ENCODE assay signal across 21 mouse cellular contexts in the genomic region with DNA sequence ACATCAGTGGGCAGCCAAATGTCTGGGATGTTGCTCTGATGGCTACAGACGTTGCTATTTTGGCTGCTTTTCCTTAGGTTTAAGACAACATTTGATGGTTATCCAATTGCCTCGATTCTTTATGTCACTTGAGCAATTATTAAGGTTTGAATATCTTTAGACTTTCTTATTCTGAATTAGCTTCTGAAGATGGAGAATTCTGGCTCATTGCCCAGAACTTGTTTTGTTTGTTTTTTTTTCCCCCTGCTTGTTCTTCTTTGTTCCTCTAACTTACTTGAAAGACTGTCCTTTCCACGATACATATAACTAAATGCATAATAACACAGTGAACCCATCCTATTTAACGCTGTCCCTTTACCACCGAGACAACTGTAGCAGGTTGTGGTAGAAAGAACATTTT.
DNase-seq lines count a peak whose midpoint lies in the region; ATAC-seq and TF ChIP-seq lines count a peak whose summit lies in the region.
"Had no signal": no experiment of that assay in that cellular context is flagged by ENCODE, and none has a peak within 500 bp of the region (broad histone marks: within the 10 kb centered on the region; RNA-seq: fewer than 3 reads in every experiment).

No protein-coding gene starts in this region.

- H3K36me3 ChIP-seq in forebrain, embryonic 14.5 days (ENCODE audit: control insufficient read depth, insufficient read depth, low read length), result no peaks in the 10 kb centered on the region
- no peaks in the 10 kb centered on the region for H3K36me3 ChIP-seq in forebrain, embryonic 16.5 days (ENCODE audit: control insufficient read depth, insufficient read depth)
- no peaks in the 10 kb centered on the region for H3K36me3 ChIP-seq in lung, embryonic 14.5 days (ENCODE audit: insufficient read depth)
- H3K36me3 ChIP-seq in lung, postnatal 0 days (ENCODE audit: insufficient read depth, low read length), result no peaks in the 10 kb centered on the region
- H3K36me3 ChIP-seq: forebrain, embryonic 10.5 days; forebrain, embryonic 15.5 days; hindbrain, embryonic 12.5 days had no signal

- no peaks in the 10 kb centered on the region for H3K27me3 ChIP-seq in forebrain, embryonic 14.5 days (replicated peaks; ENCODE audit: control insufficient read depth, insufficient read depth, low read length)
- no peaks in the 10 kb centered on the region for H3K27me3 ChIP-seq in forebrain, embryonic 16.5 days (replicated peaks; ENCODE audit: control insufficient read depth, insufficient read depth, low read length)
- no peaks in the 10 kb centered on the region for H3K27me3 ChIP-seq in lung, embryonic 14.5 days (ENCODE audit: insufficient read depth, low read length)
- H3K27me3 ChIP-seq in lung, postnatal 0 days (replicated peaks; ENCODE audit: insufficient read depth, low read length), result no peaks in the 10 kb centered on the region
- H3K27me3 ChIP-seq: forebrain, embryonic 15.5 days; hindbrain, embryonic 12.5 days; Patski had no signal

- WGBS in forebrain, embryonic 14.5 days, result 13% methylated on average over 5 of the region's 5 CpGs
- WGBS in forebrain, embryonic 16.5 days, result 7% methylated on average over 5 of the region's 5 CpGs
- 54% methylated on average over 5 of the region's 5 CpGs for WGBS in lung, embryonic 14.5 days
- WGBS in lung, postnatal 0 days, result 51% methylated on average over 5 of the region's 5 CpGs

- H3K9ac ChIP-seq in forebrain, embryonic 14.5 days (ENCODE audit: low read length), result no peak overlapping the region
- H3K9ac ChIP-seq in forebrain, embryonic 16.5 days (replicated peaks; ENCODE audit: low read depth, low read length), result no peak overlapping the region
- H3K9ac ChIP-seq in lung, embryonic 14.5 days, result no peak overlapping the region
- no peak overlapping the region for H3K9ac ChIP-seq in lung, postnatal 0 days (replicated peaks; ENCODE audit: low read depth)
- H3K9ac ChIP-seq: forebrain, embryonic 15.5 days; hindbrain, embryonic 12.5 days had no signal

- TF ChIP-seq EP300 in lung, postnatal 0 days (IDR thresholded peaks at IDR 0.05), result no peak

- H3K4me2 ChIP-seq in forebrain, embryonic 14.5 days (ENCODE audit: low read length), result no peak overlapping the region
- H3K4me2 ChIP-seq in forebrain, embryonic 16.5 days (ENCODE audit: low read length), result no peak overlapping the region
- H3K4me2 ChIP-seq in lung, embryonic 14.5 days, result no peak overlapping the region
- no peak overlapping the region for H3K4me2 ChIP-seq in lung, postnatal 0 days (replicated peaks; ENCODE audit: low read depth, low read length)
- H3K4me2 ChIP-seq: forebrain, embryonic 15.5 days; heart, embryonic 11.5 days; hindbrain, embryonic 12.5 days had no signal

- H3K9me3 ChIP-seq in forebrain, embryonic 14.5 days (replicated peaks; ENCODE audit: control insufficient read depth, low read length), result no peaks in the 10 kb centered on the region
- no peaks in the 10 kb centered on the region for H3K9me3 ChIP-seq in forebrain, embryonic 16.5 days (ENCODE audit: control insufficient read depth, low read length)
- H3K9me3 ChIP-seq in lung, embryonic 14.5 days (ENCODE audit: low read depth, low read length), result no peaks in the 10 kb centered on the region
- H3K9me3 ChIP-seq in lung, postnatal 0 days (ENCODE audit: low read length), result no peaks in the 10 kb centered on the region
- H3K9me3 ChIP-seq: forebrain, embryonic 10.5 days; forebrain, embryonic 15.5 days; hindbrain, embryonic 12.5 days had no signal

- peak; percentile 64 for DNase-seq in forebrain, embryonic 14.5 days (ENCODE audit: low spot score)
- DNase-seq in lung, embryonic 14.5 days, result peak; percentile 51
- DNase-seq in lung, postnatal 0 days (ENCODE audit: low spot score), result no peak
- DNase-seq in retina, postnatal 1 day, result peak; percentile 3
- DNase-seq in retina, embryonic 14.5 days (ENCODE audit: low spot score), result no peak
- DNase-seq in layer of hippocampus, adult 8-10 months (ENCODE audit: low spot score in 2 of 2), result no peak
- DNase-seq: adrenal gland, postnatal 10 days; cerebellum, adult 18-20 months; cerebellum, adult 9-10 months; cerebellum, postnatal 14 days; gastrocnemius, adult 2 months; gastrocnemius, postnatal 14 days; heart, adult 11 months had no signal

- ATAC-seq in forebrain, embryonic 14.5 days, result no peak
- ATAC-seq in forebrain, embryonic 16.5 days, result no peak
- no peak for ATAC-seq in lung, embryonic 14.5 days (ENCODE audit: insufficient read depth)
- no peak for ATAC-seq in lung, postnatal 0 days
- ATAC-seq: forebrain, embryonic 15.5 days; hindbrain, embryonic 16.5 days; inflammation-experienced regulatory T-cells, adult 6 months; Patski had no signal

- H3K4me1 ChIP-seq in forebrain, embryonic 14.5 days (ENCODE audit: control insufficient read depth, insufficient read depth, low read length), result peaks cover 12% of the 10 kb centered on the region; the same call in 1 of the 2 replicates
- 0 out of 2 replicates have a peak, but pooled peaks cover 2% of the 10 kb centered on the region for H3K4me1 ChIP-seq in forebrain, embryonic 16.5 days (replicated peaks; ENCODE audit: control insufficient read depth, insufficient read depth, low read length)
- no peaks in the 10 kb centered on the region for H3K4me1 ChIP-seq in lung, embryonic 14.5 days (ENCODE audit: insufficient read depth)
- H3K4me1 ChIP-seq in lung, postnatal 0 days (ENCODE audit: insufficient read depth, low read depth, low read length), result no peaks in the 10 kb centered on the region
- H3K4me1 ChIP-seq: forebrain, embryonic 10.5 days had no signal

- no peak overlapping the region for H3K27ac ChIP-seq in forebrain, embryonic 14.5 days (ENCODE audit: low read depth, low read length)
- H3K27ac ChIP-seq in forebrain, embryonic 16.5 days (ENCODE audit: low read length), result no peak overlapping the region
- H3K27ac ChIP-seq in lung, embryonic 14.5 days (ENCODE audit: low read depth), result no peak overlapping the region
- H3K27ac ChIP-seq in lung, postnatal 0 days (ENCODE audit: low read length), result no peak overlapping the region
- H3K27ac ChIP-seq: forebrain, embryonic 10.5 days; forebrain, embryonic 15.5 days; gastrocnemius, adult 2 months; hindbrain, embryonic 12.5 days had no signal

- no peak overlapping the region for H3K4me3 ChIP-seq in forebrain, embryonic 14.5 days (ENCODE audit: low read depth, low read length)
- no peak overlapping the region for H3K4me3 ChIP-seq in forebrain, embryonic 16.5 days (replicated peaks; ENCODE audit: low read length)
- no peak overlapping the region for H3K4me3 ChIP-seq in lung, embryonic 14.5 days (ENCODE audit: low read depth, low read length)
- no peak overlapping the region for H3K4me3 ChIP-seq in lung, postnatal 0 days (ENCODE audit: low read depth, low read length)
- H3K4me3 ChIP-seq: forebrain, embryonic 10.5 days; forebrain, embryonic 15.5 days; gastrocnemius, adult 2 months; hindbrain, embryonic 12.5 days had no signal

- TF ChIP-seq CTCF in lung, embryonic 14.5 days (IDR thresholded peaks at IDR 0.05; ENCODE audit: low read depth), result no peak
- no peak for TF ChIP-seq CTCF in lung, postnatal 0 days (IDR thresholded peaks at IDR 0.05)

Comparison
In these comparisons a context has a peak if more than half of its experiments do, and no peak if none do; other contexts are left out.
1. DNase-seq: peak in forebrain, embryonic 14.5 days (single experiment), lung, embryonic 14.5 days (single experiment) and retina, postnatal 1 day (single experiment); none in lung, postnatal 0 days (single experiment), retina, embryonic 14.5 days (single experiment) and layer of hippocampus, adult 8-10 months (0 of 2).